Mouse (Mus musculus) cerebellum, adult 2 months (tissue): Measurements from ENCODE around the gene Smim1.

Experiments used
- CTCF ChIP-seq: fragments of 200-500 bp; IDR thresholded peaks from 2 replicates; pipeline ENCODE4 v1.5.1; 2011; ENCODE audit warnings: low read depth, mild to moderate bottlenecking, control low read depth, low read length, moderate library complexity, borderline replicate concordance; ENCODE audit not compliant: insufficient read depth
- POLR2A ChIP-seq: fragments of 200-500 bp; IDR thresholded peaks from 2 replicates; pipeline ENCODE4 v1.6.1; 2011; ENCODE audit warnings: low read length, control low read depth, borderline replicate concordance; ENCODE audit not compliant: insufficient read depth

- no peak for TF ChIP-seq CTCF
- no peak for TF ChIP-seq POLR2A
Measured at GRCm38 (mm10) chr4:154022407-154022806, 3.6 kb downstream of the Smim1 start.
